Mouse (Mus musculus): ENCODE results near the gene Gm10318.

Gm10318 gene

GRCm38 (mm10) chr10:77852559-77852958 is at the start of gene Gm10318:
TSS of gene Gm10318 (plus strand) at chr10:77852859.
- no peak for DNase-seq (ENCODE audit: low spot score in 2 of 2)

- no peak for DNase-seq (ENCODE audit: low spot score in 2 of 2)
Observed at GRCm38 (mm10) chr10:77804095-77804494, 48.6 kb upstream of the Gm10318 start.

GRCm38 (mm10) chr10:77811743-77812142 is 40.9 kb upstream of the Gm10318 start, which contains the start of gene Gm9507:
TSS of gene Gm9507 (minus strand) at chr10:77811843.
- DNase-seq (ENCODE audit: low spot score in 2 of 2), result no peak

GRCm38 (mm10) chr10:77814382-77814781 is 38.3 kb upstream of the Gm10318 start, which contains the start of gene Gm2696:
TSS of gene Gm2696 (plus strand) at chr10:77814682.
- no peak for DNase-seq (ENCODE audit: low spot score in 2 of 2)

GRCm38 (mm10) chr10:77815514-77815913 is 37.1 kb upstream of the Gm10318 start:
- DNase-seq (ENCODE audit: low spot score in 2 of 2), result peak in 1 of 2 experiments; percentile 52

GRCm38 (mm10) chr10:77818523-77818922 is 34.1 kb upstream of the Gm10318 start:
- no peak for DNase-seq (ENCODE audit: low spot score in 2 of 2)

- no peak for DNase-seq (ENCODE audit: low spot score in 2 of 2)
Observed at GRCm38 (mm10) chr10:77819203-77819602, 33.5 kb upstream of the Gm10318 start.

GRCm38 (mm10) chr10:77826951-77827350 is 25.7 kb upstream of the Gm10318 start, which contains the start of gene Krtap10-4:
TSS of gene Krtap10-4 (minus strand) at chr10:77827095.
- no peak for DNase-seq (ENCODE audit: low spot score in 2 of 2)

- no peak for DNase-seq (ENCODE audit: low spot score in 2 of 2)
Observed at GRCm38 (mm10) chr10:77835647-77836046, 17.0 kb upstream of the Gm10318 start, which contains the start of gene Krtap10-10. TSS of gene Krtap10-10 (plus strand) at chr10:77835947.

GRCm38 (mm10) chr10:77839006-77839405 is 13.7 kb upstream of the Gm10318 start:
- no peak for DNase-seq (ENCODE audit: low spot score in 2 of 2)

GRCm38 (mm10) chr10:77846503-77846902 is 6.2 kb upstream of the Gm10318 start, which contains the start of gene Gm36176:
TSS of gene Gm36176 (plus strand) at chr10:77846803.
- DNase-seq (ENCODE audit: low spot score in 2 of 2), result no peak

- DNase-seq (ENCODE audit: low spot score in 2 of 2), result no peak
Observed at GRCm38 (mm10) chr10:77846961-77847360, 5.7 kb upstream of the Gm10318 start.

- DNase-seq (ENCODE audit: low spot score in 2 of 2), result no peak
Observed at GRCm38 (mm10) chr10:77847538-77847937, 5.1 kb upstream of the Gm10318 start.

- no peak for DNase-seq (ENCODE audit: low spot score in 2 of 2)
Observed at GRCm38 (mm10) chr10:77861675-77862074, 9.0 kb downstream of the Gm10318 start, which contains the start of gene Gm3285. TSS of gene Gm3285 (plus strand) at chr10:77861975.

GRCm38 (mm10) chr10:77864067-77864761 is 11.6 kb downstream of the Gm10318 start:
- peak; percentile 27 to 35 for DNase-seq (ENCODE audit: low spot score in 2 of 2)

- no peak for DNase-seq (ENCODE audit: low spot score in 2 of 2)
Observed at GRCm38 (mm10) chr10:77864762-77865143, 12.1 kb downstream of the Gm10318 start.

GRCm38 (mm10) chr10:77867546-77867945 is 14.9 kb downstream of the Gm10318 start:
- no peak for DNase-seq (ENCODE audit: low spot score in 2 of 2)

GRCm38 (mm10) chr10:77869651-77870050 is 17.0 kb downstream of the Gm10318 start:
- DNase-seq (ENCODE audit: low spot score in 2 of 2), result no peak

- peak in 1 of 2 experiments; percentile 33 for DNase-seq (ENCODE audit: low spot score in 2 of 2)
Observed at GRCm38 (mm10) chr10:77878985-77879384, 26.3 kb downstream of the Gm10318 start.

- DNase-seq (ENCODE audit: low spot score in 2 of 2), result no peak
Observed at GRCm38 (mm10) chr10:77880305-77880704, 27.6 kb downstream of the Gm10318 start.

- DNase-seq (ENCODE audit: low spot score in 2 of 2), result no peak
Observed at GRCm38 (mm10) chr10:77882553-77882952, 29.9 kb downstream of the Gm10318 start.

GRCm38 (mm10) chr10:77886007-77886747 is 33.5 kb downstream of the Gm10318 start:
- no peak for DNase-seq (ENCODE audit: low spot score in 2 of 2)
